Mouse (Mus musculus) liver, embryonic 14.5 days (tissue): ENCODE measurements around the gene Creb5.

Experiments
- CTCF ChIP-seq: IDR thresholded peaks from 2 replicates; pipeline ENCODE4 v1.5.1; 2016; ENCODE audit warnings: antibody characterized with exemption, low read depth, control low read depth
- EP300 ChIP-seq: IDR thresholded peaks from 2 replicates; pipeline ENCODE4 v1.6.1; 2016; ENCODE audit warnings: antibody characterized with exemption, low read depth

GRCm38 (mm10) chr6:53572456-53572855 is 285.4 kb downstream of the Creb5 start:
- no peak for TF ChIP-seq CTCF
- TF ChIP-seq EP300: no peak
